Mouse (Mus musculus): ENCODE data around the gene Matn4. TPM values are rescaled to one million over a fixed set of nuclear protein-coding genes. Genes with fewer than 3 reads are reported as not detected.

Matn4 gene
- total RNA-seq, 1 experiment: 2.3 TPM

- Histone ChIP-seq H3K4me1 (ENCODE audit: control insufficient read depth in 2 of 2, insufficient read depth in 2 of 2, low read length in 2 of 2, poor library complexity in 1 of 2) (peaks cover 5 to 15% of the 10 kb centered on the region in 2 experiments), H3K27ac (ENCODE audit: insufficient read depth, low read depth, low read length, poor library complexity, severe bottlenecking) (peak overlapping the region; percentile 33; the same call in 1 of the 2 replicates), H3K36me3 (ENCODE audit: control insufficient read depth, insufficient read depth, low read length, poor library complexity, severe bottlenecking) (peaks cover 3% of the 10 kb centered on the region; the same call in 1 of the 2 replicates), H3K4me3 (ENCODE audit: insufficient read depth in 1 of 2, low read depth in 1 of 2, low read length in 2 of 2, poor library complexity in 1 of 2, severe bottlenecking in 1 of 2) (no peak overlapping the region), H3K9ac (ENCODE audit: insufficient read depth, low read depth, low read length, poor library complexity, severe bottlenecking) (no peak overlapping the region), H3K9me3 (ENCODE audit: control insufficient read depth, insufficient read depth, low read depth, low read length) (no peaks in the 10 kb centered on the region)
- in situ Hi-C loops (cut with MboI; ENCODE audit: low sequenced_read_pairs in 2 of 2, unreplicated experiment in 2 of 2): no loop called here
- DNase-seq (ENCODE audit: low read depth, low spot score): no peak
- no peak for TF ChIP-seq ZC3H11A (IDR thresholded peaks at IDR 0.05; ENCODE audit: borderline replicate concordance, low read depth, low read length)
- no peak for TF ChIP-seq MAFK (IDR thresholded peaks at IDR 0.05; ENCODE audit: insufficient read depth, low read depth, low read length)
- no peak for TF ChIP-seq ZNF384 (IDR thresholded peaks at IDR 0.05; ENCODE audit: low read depth, low read length)
- TF ChIP-seq CHD2 (IDR thresholded peaks at IDR 0.05; ENCODE audit: low read depth, low read length): no peak
- no peak for TF ChIP-seq HCFC1 (IDR thresholded peaks at IDR 0.05; ENCODE audit: borderline replicate concordance, insufficient read depth, low read length)
These were observed 40.6 kb upstream of the Matn4 start for GRCm38 (mm10) chr2:164445399-164446085.

- H3K4me3 ChIP-seq (ENCODE audit: insufficient read depth in 1 of 2, low read depth in 1 of 2, low read length in 2 of 2, poor library complexity in 1 of 2, severe bottlenecking in 1 of 2): no peak overlapping the region
- peaks cover 5 to 22% of the 10 kb centered on the region in 2 experiments for H3K4me1 ChIP-seq (ENCODE audit: control insufficient read depth in 2 of 2, insufficient read depth in 2 of 2, low read length in 2 of 2, poor library complexity in 1 of 2)
- peaks cover 3% of the 10 kb centered on the region; the same call in 1 of the 2 replicates for H3K36me3 ChIP-seq (ENCODE audit: control insufficient read depth, insufficient read depth, low read length, poor library complexity, severe bottlenecking)
- no peaks in the 10 kb centered on the region for H3K9me3 ChIP-seq (ENCODE audit: control insufficient read depth, insufficient read depth, low read depth, low read length)
- no peak overlapping the region for H3K9ac ChIP-seq (ENCODE audit: insufficient read depth, low read depth, low read length, poor library complexity, severe bottlenecking)
- TF ChIP-seq MAFK (IDR thresholded peaks at IDR 0.05; ENCODE audit: insufficient read depth, low read depth, low read length): no peak
- no peak for TF ChIP-seq ZNF384 (IDR thresholded peaks at IDR 0.05; ENCODE audit: low read depth, low read length)
- TF ChIP-seq HCFC1 (IDR thresholded peaks at IDR 0.05; ENCODE audit: borderline replicate concordance, insufficient read depth, low read length): no peak
- no peak for TF ChIP-seq CHD2 (IDR thresholded peaks at IDR 0.05; ENCODE audit: low read depth, low read length)
- no peak for TF ChIP-seq ZC3H11A (IDR thresholded peaks at IDR 0.05; ENCODE audit: borderline replicate concordance, low read depth, low read length)
- H3K27ac ChIP-seq (ENCODE audit: insufficient read depth, low read depth, low read length, poor library complexity, severe bottlenecking): no peak overlapping the region; the same call in 1 of the 2 replicates
- in situ Hi-C loops (cut with MboI; ENCODE audit: low sequenced_read_pairs in 2 of 2, unreplicated experiment in 2 of 2): no loop called here
- no peak for DNase-seq (ENCODE audit: low read depth, low spot score)
These were observed 39.7 kb upstream of the Matn4 start for GRCm38 (mm10) chr2:164444701-164445100.

GRCm38 (mm10) chr2:164443460-164444000, 38.6 kb upstream of the Matn4 start, which contains the start of gene Sdc4:
TSS of gene Sdc4 (minus strand) at chr2:164443887.
- in situ Hi-C loops (cut with MboI; ENCODE audit: low sequenced_read_pairs in 2 of 2, unreplicated experiment in 2 of 2): no loop called here
- Histone ChIP-seq H3K4me3 (ENCODE audit: insufficient read depth in 1 of 2, low read depth in 1 of 2, low read length in 2 of 2, poor library complexity in 1 of 2, severe bottlenecking in 1 of 2) (peak within 1 kb of the TSS; percentile 78 to 92), H3K36me3 (ENCODE audit: control insufficient read depth, insufficient read depth, low read length, poor library complexity, severe bottlenecking) (peaks cover 3% of the 10 kb centered on the region; the same call in 1 of the 2 replicates), H3K9me3 (ENCODE audit: control insufficient read depth, insufficient read depth, low read depth, low read length) (no peaks in the 10 kb centered on the region), H3K9ac (ENCODE audit: insufficient read depth, low read depth, low read length, poor library complexity, severe bottlenecking) (peak within 1 kb of the TSS; percentile 67), H3K27ac (ENCODE audit: insufficient read depth, low read depth, low read length, poor library complexity, severe bottlenecking) (peak within 1 kb of the TSS; percentile 24; the same call in 1 of the 2 replicates), H3K4me1 (ENCODE audit: control insufficient read depth in 2 of 2, insufficient read depth in 2 of 2, low read length in 2 of 2, poor library complexity in 1 of 2) (peaks cover 5 to 30% of the 10 kb centered on the region in 2 experiments)
- DNase-seq (ENCODE audit: low read depth, low spot score): no peak
- TF ChIP-seq MAFK (IDR thresholded peaks at IDR 0.05; ENCODE audit: insufficient read depth, low read depth, low read length) (no peak), ZC3H11A (IDR thresholded peaks at IDR 0.05; ENCODE audit: borderline replicate concordance, low read depth, low read length) (no peak), CHD2 (IDR thresholded peaks at IDR 0.05; ENCODE audit: low read depth, low read length) (no peak), HCFC1 (IDR thresholded peaks at IDR 0.05; ENCODE audit: borderline replicate concordance, insufficient read depth, low read length) (no peak), ZNF384 (IDR thresholded peaks at IDR 0.05; ENCODE audit: low read depth, low read length) (no peak)

GRCm38 (mm10) chr2:164443051-164443437, 38.1 kb upstream of the Matn4 start:
- H3K27ac ChIP-seq (ENCODE audit: insufficient read depth, low read depth, low read length, poor library complexity, severe bottlenecking): peak overlapping the region; percentile 24; the same call in 1 of the 2 replicates

More at GRCm38 (mm10) chr2:164443051-164443437, 38.1 kb upstream of the Matn4 start:
- Histone ChIP-seq H3K4me1 (ENCODE audit: control insufficient read depth in 2 of 2, insufficient read depth in 2 of 2, low read length in 2 of 2, poor library complexity in 1 of 2) (peaks cover 5 to 32% of the 10 kb centered on the region in 2 experiments), H3K9ac (ENCODE audit: insufficient read depth, low read depth, low read length, poor library complexity, severe bottlenecking) (peak overlapping the region; percentile 67), H3K9me3 (ENCODE audit: control insufficient read depth, insufficient read depth, low read depth, low read length) (no peaks in the 10 kb centered on the region), H3K4me3 (ENCODE audit: insufficient read depth in 1 of 2, low read depth in 1 of 2, low read length in 2 of 2, poor library complexity in 1 of 2, severe bottlenecking in 1 of 2) (peak overlapping the region; percentile 78 to 92), H3K36me3 (ENCODE audit: control insufficient read depth, insufficient read depth, low read length, poor library complexity, severe bottlenecking) (peaks cover 3% of the 10 kb centered on the region; the same call in 1 of the 2 replicates)
- in situ Hi-C loops (cut with MboI; ENCODE audit: low sequenced_read_pairs in 2 of 2, unreplicated experiment in 2 of 2): no loop called here
- TF ChIP-seq HCFC1 (IDR thresholded peaks at IDR 0.05; ENCODE audit: borderline replicate concordance, insufficient read depth, low read length): peak; percentile 54; the same call in 1 of the 2 replicates
- no peak for TF ChIP-seq ZC3H11A (IDR thresholded peaks at IDR 0.05; ENCODE audit: borderline replicate concordance, low read depth, low read length)
- TF ChIP-seq MAFK (IDR thresholded peaks at IDR 0.05; ENCODE audit: insufficient read depth, low read depth, low read length): no peak
- DNase-seq (ENCODE audit: low read depth, low spot score): peak; percentile 74

All from ES-E14 (cell line).